Mouse (Mus musculus) midbrain, embryonic 10.5 days (tissue): Measurements from ENCODE around the gene Stk38l. TPM values are rescaled to one million over a fixed set of nuclear protein-coding genes. Genes with fewer than 3 reads are reported as not detected.
A peak's percentile ranks its signal among the peaks of the same experiment; 100 is the strongest.

ENCODE experiments used
- DNase-seq: peaks from one replicate; pipeline ENCODE4 v3.0.0-alpha.2; 2017; ENCODE audit warnings: low spot score
- H3K27ac ChIP-seq: fragments of 300-500 bp; sonication (generic); replicated peaks from 2 replicates; pipeline ENCODE4 v1.5.1; 2016; ENCODE audit warnings: mild to moderate bottlenecking
- H3K27me3 ChIP-seq: fragments of 300-500 bp; sonication (generic); 2 replicates; pipeline ENCODE4 v1.6.1; 2016; ENCODE audit warnings: low read depth, mild to moderate bottlenecking; ENCODE audit not compliant: poor library complexity, severe bottlenecking
- H3K36me3 ChIP-seq: fragments of 300-500 bp; sonication (generic); 2 replicates; pipeline ENCODE4 v1.6.1; 2016; ENCODE audit warnings: mild to moderate bottlenecking, moderate library complexity
- H3K4me1 ChIP-seq: fragments of 300-500 bp; sonication (generic); 2 replicates; pipeline ENCODE4 v1.6.1; 2016
- H3K4me3 ChIP-seq: fragments of 300-500 bp; sonication (generic); 2 replicates; pipeline ENCODE4 v1.5.1; 2016; ENCODE audit warnings: mild to moderate bottlenecking, moderate library complexity
- H3K9me3 ChIP-seq: fragments of 300-500 bp; sonication (generic); replicated peaks from 2 replicates; pipeline ENCODE4 v1.6.1; 2016; ENCODE audit warnings: mild to moderate bottlenecking
- WGBS: fragments of 180-500 bp; shearing (Covaris S2); methylation state at CpG from one replicate; pipeline ENCODE4 v1.1.7; 2016; 5-methylcytosine and 5-hydroxymethylcytosine counted together
- polyA plus RNA-seq: library from polyadenylated mRNA; unstranded; fragments of >200 nt; fragmentation: Nextera tagmentation; extraction: Ambion mirVana; gene quantifications from 2 replicates; pipeline ENCODE4 v1.2.1, GENCODE M21; 2016

Stk38l gene
- polyA plus RNA-seq, 1 experiment from 2014 or later = 21.0 TPM

DNA sequence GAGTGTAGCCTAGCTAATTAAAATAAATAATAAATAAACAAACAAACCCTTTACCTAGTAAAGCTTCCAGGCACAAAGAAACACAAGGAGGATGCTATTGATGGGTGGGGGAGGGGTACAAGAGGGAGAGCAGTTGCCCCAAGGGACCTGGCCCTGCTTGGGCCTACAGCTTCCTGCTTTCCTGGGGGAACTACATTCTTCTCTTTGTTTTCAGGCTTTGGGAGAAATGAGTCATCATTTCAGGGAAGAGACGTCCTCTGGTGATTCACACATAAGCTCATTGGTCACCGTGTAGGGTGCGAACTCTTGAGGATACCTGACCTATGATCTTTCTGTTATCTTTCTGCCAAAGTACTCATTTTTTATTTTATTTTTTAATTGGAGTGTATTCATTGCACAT lies 68.7 kb downstream of the Stk38l start:
- DNase-seq = no peak
- no peaks in the 10 kb centered on the region for H3K36me3 ChIP-seq
- peaks cover 15% of the 10 kb centered on the region for H3K4me1 ChIP-seq
- no peaks in the 10 kb centered on the region for H3K9me3 ChIP-seq
- WGBS = 76% methylated on average over 3 of the region's 3 CpGs
- no peak overlapping the region for H3K27ac ChIP-seq
- no peak overlapping the region for H3K4me3 ChIP-seq
- H3K27me3 ChIP-seq = peaks cover 40% of the 10 kb centered on the region

- WGBS = 22% methylated on average over 22 of the region's 22 CpGs
- H3K4me3 ChIP-seq = peak overlapping the region; percentile 64
- no peaks in the 10 kb centered on the region for H3K9me3 ChIP-seq
- no peaks in the 10 kb centered on the region for H3K36me3 ChIP-seq
- H3K27me3 ChIP-seq = peaks cover 40% of the 10 kb centered on the region
- peaks cover 15% of the 10 kb centered on the region for H3K4me1 ChIP-seq
- DNase-seq = peak; percentile 19
- H3K27ac ChIP-seq = peak overlapping the region; percentile 76; the same call in 1 of the 2 replicates
Measured at GRCm38 (mm10) chr6:146795166-146795923, 70.5 kb downstream of the Stk38l start.

GRCm38 (mm10) chr6:146795924-146796545 lies 71.2 kb downstream of the Stk38l start, which contains the start of gene Arntl2:
Gene Arntl2 (plus strand): TSS chr6:146796055.
- Histone ChIP-seq H3K9me3 (no peaks in the 10 kb centered on the region), H3K4me1 (peaks cover 15% of the 10 kb centered on the region), H3K27ac (peak within 1 kb of the TSS; percentile 76), H3K27me3 (peaks cover 40% of the 10 kb centered on the region), H3K36me3 (no peaks in the 10 kb centered on the region), H3K4me3 (peak within 1 kb of the TSS; percentile 64)
- 1% methylated on average over 36 of the region's 36 CpGs for WGBS
- DNase-seq = peak; percentile 78

DNA sequence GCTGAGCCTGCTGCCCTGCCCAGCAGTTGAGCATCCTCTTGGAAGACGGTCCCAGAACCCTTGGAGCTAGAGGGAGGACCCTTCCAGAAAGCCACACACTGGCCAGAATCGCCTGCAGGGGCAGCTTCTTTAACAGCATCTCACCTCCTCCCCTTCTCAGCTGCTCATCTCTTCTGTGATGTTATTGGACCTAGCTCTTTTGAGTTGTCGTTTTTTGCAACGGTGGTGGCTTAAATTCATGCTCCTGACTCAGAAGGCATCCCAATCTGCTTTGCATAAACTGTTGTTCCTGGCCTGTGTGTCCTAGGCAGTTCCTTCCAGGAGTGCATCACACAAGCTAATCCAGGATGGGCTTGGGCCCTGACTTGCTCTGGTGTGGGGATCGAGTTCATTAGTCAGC lies 72.7 kb downstream of the Stk38l start:
- no peak overlapping the region for H3K27ac ChIP-seq
- 67% methylated on average over 5 of the region's 5 CpGs for WGBS
- no peak overlapping the region for H3K4me3 ChIP-seq
- H3K27me3 ChIP-seq = peaks cover 40% of the 10 kb centered on the region
- no peaks in the 10 kb centered on the region for H3K36me3 ChIP-seq
- DNase-seq = no peak
- no peaks in the 10 kb centered on the region for H3K9me3 ChIP-seq
- peaks cover 15% of the 10 kb centered on the region for H3K4me1 ChIP-seq

DNA sequence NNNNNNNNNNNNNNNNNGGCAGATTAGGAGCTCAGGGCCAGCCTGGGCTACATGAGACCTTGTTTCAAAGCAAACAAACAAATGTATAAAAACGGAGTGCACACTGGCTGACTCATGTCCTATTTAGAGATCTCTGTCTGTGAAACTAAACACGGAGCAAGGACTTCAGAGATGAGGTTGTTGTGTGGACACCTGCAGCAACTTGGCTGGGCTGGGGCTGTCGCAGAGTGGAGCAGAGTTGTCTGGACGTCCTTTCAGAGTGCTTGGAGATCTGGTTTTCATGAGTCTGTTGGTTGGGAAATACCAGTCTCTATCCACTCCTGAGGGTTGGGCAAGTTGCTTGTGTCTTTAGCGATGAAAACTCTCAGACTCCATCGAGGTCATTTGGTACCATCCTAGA lies 85.2 kb downstream of the Stk38l start:
- no peak overlapping the region for H3K27ac ChIP-seq
- DNase-seq = no peak
- no peaks in the 10 kb centered on the region for H3K27me3 ChIP-seq
- H3K9me3 ChIP-seq = no peaks in the 10 kb centered on the region
- no peaks in the 10 kb centered on the region for H3K36me3 ChIP-seq
- no peak overlapping the region for H3K4me3 ChIP-seq
- WGBS = 84% methylated on average over 6 of the region's 6 CpGs
- peaks cover 5% of the 10 kb centered on the region for H3K4me1 ChIP-seq

DNA sequence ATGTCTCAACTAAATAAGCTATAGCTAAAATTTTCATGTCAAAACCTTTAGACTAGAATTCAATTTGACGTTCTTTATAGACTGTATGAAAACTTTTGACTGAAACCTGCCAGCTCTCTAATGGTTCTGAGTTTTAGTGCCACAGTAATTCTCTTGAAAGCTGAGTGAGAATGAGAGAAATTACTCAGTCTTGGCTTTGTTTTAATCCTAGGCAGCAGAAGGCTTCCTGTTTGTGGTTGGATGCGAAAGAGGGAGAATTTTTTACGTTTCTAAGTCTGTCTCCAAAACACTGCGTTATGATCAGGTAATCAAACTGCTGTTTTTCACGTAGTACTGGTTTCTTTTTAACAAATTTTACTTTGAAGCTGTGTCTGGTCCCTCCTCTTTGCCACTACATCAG lies 88.2 kb downstream of the Stk38l start:
- no peaks in the 10 kb centered on the region for H3K9me3 ChIP-seq
- 87% methylated on average over 5 of the region's 5 CpGs for WGBS
- H3K27ac ChIP-seq = no peak overlapping the region
- H3K4me3 ChIP-seq = no peak overlapping the region
- no peak for DNase-seq
- no peaks in the 10 kb centered on the region for H3K27me3 ChIP-seq
- no peaks in the 10 kb centered on the region for H3K36me3 ChIP-seq
- H3K4me1 ChIP-seq = no peaks in the 10 kb centered on the region

DNA sequence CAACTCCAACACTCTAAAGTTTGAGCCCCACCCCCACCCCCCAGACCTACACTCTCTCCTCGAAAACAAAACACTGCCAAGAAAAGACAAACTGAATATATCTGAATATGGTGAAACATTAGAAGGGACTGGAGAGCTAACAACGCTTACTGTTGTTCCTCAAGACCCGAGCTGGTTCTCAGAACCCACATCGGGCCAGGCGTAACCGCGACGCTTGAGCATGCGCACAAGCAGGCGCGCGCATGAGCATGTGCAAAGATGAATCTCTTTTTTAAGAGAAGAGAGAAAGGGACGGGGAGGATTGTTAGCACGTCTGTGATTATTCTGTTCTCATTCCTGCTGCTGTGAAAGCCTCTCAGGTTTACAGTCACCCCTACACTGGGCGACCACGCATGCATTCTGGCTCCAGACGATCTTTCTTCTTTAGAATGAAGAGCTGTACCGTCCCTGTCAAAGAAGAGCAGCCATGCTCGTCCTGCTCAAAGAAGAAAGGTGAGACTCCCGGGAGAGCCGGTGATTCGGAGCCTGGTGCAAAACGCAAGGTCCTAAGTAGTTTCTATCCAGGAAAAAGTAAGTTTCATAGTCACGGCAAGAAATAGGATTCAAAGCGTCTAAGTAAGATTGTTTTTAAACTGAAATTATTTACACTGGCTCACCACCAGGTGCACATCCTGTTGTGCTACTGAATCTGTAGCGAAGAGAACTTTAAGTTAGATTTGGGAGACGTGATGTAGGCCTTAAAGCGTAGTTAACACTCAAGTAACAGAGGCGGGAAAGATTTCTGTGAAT lies 95.6 kb downstream of the Stk38l start:
- H3K4me1 ChIP-seq = no peaks in the 10 kb centered on the region
- H3K9me3 ChIP-seq = no peaks in the 10 kb centered on the region
- no peak overlapping the region for H3K27ac ChIP-seq
- no peaks in the 10 kb centered on the region for H3K36me3 ChIP-seq
- DNase-seq = no peak
- 82% methylated on average over 29 of the region's 29 CpGs for WGBS
- H3K27me3 ChIP-seq = no peaks in the 10 kb centered on the region
- no peak overlapping the region for H3K4me3 ChIP-seq

- DNase-seq = no peak
- WGBS = 94% methylated on average over 13 of the region's 13 CpGs
Measured at GRCm38 (mm10) chr6:146821958-146822357, 97.2 kb downstream of the Stk38l start.

DNA sequence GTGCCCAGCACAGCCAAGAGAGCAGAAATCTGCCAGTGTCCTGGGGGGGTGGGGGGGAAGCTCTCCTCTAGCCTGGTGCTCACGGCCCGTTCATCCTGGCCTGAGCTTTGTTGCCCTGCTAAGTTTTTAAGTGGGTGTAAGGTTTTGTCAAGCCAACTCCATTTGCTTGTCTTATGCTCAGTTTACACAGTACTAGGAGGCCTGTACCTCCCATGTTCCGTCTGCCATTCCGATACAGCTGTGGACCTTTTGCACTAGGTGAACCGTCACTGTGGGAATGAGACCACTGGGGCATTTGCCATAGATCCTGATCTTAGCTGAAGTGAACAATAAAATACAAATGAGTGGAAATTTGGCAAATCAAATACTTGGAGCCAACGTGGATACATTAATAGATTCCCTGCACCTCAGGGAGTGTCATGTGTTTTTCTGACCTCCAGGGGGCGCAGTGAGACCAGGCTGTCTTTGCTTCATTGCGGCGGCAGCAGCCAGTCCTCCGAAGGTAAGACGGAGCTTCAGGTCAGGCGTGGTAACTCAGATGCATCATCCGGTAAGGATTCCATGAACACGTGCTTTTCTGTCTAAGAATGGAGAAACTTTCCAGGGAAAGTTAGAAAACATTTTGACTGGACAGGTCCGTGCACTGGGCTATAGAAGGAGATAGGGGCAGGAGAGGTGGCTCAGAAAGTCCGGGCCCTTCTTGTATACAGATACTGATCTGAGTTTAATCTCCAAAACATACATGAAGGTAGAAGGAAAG lies 100.1 kb downstream of the Stk38l start:
- Histone ChIP-seq H3K36me3 (no peaks in the 10 kb centered on the region), H3K27ac (no peak overlapping the region), H3K4me1 (no peaks in the 10 kb centered on the region), H3K27me3 (no peaks in the 10 kb centered on the region), H3K4me3 (no peak overlapping the region), H3K9me3 (no peaks in the 10 kb centered on the region)
- peak; percentile 71 for DNase-seq
- WGBS = 46% methylated on average over 16 of the region's 16 CpGs

More at GRCm38 (mm10) chr6:146821958-146822357, 97.2 kb downstream of the Stk38l start:
- Histone ChIP-seq H3K27ac (no peak overlapping the region), H3K36me3 (no peaks in the 10 kb centered on the region), H3K4me1 (no peaks in the 10 kb centered on the region), H3K4me3 (no peak overlapping the region), H3K27me3 (no peaks in the 10 kb centered on the region), H3K9me3 (no peaks in the 10 kb centered on the region)

- WGBS = 80% methylated on average over 1 of the region's 1 CpGs
- Histone ChIP-seq H3K27me3 (no peaks in the 10 kb centered on the region), H3K27ac (no peak overlapping the region), H3K4me3 (no peak overlapping the region), H3K9me3 (no peaks in the 10 kb centered on the region), H3K4me1 (no peaks in the 10 kb centered on the region), H3K36me3 (no peaks in the 10 kb centered on the region)
- DNase-seq = no peak
Measured at GRCm38 (mm10) chr6:146825487-146825773, 100.6 kb downstream of the Stk38l start.
